Mouse (Mus musculus): Measurements from ENCODE around the gene Rassf3.

Gene Rassf3

GRCm38 (mm10) chr10:121365781-121366272, 110.3 kb downstream of the Rassf3 start:
- DNase-seq (ENCODE audit: low read depth, low spot score): peak; percentile 56

DNA sequence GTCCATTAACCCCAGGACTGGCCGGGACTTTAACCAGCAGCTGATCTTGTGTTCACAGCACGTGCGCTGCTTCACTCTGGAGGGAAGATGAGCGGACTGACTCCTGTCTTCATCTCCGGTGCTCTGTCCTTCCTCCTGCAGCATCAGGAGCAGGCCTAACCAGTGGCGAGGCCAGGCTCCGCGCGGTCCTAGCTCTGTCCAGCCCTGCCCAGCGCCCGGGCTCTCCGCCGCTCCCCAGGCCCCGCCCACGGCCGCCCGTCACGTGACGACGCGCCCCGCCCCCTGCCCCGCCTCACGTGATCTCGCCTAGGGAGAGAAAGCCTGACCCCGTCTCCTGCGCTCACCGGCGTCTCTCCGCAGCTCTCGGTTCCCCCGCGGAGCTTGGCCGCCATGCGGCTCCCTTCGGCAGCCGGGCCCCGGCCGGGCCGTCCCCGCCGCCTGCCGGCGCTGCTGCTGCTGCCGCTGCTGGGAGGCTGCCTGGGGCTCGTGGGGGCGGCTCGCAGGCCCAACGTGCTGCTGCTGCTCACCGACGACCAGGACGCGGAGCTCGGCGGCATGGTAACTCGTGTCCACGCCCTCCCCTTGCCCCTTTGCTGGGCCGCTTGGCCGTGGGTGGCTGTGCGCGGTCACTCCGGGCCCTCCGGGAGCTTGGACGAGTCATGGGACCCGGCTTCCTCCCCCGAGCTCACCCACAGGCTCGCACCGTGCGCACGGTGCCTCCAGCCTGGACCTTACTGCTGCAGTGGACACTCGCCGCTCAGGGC, 111.2 kb downstream of the Rassf3 start, which contains the start of gene Gns:
Gene Gns (plus strand): TSS at position 290 of the 764 bp plus-strand sequence.
- peak; percentile 74 for DNase-seq (ENCODE audit: low read depth, low spot score)

- no peak for DNase-seq (ENCODE audit: low read depth, low spot score)
Observed at GRCm38 (mm10) chr10:121364306-121364705, 111.8 kb downstream of the Rassf3 start.

GRCm38 (mm10) chr10:121363201-121363600, 112.9 kb downstream of the Rassf3 start:
- DNase-seq (ENCODE audit: low read depth, low spot score): no peak

GRCm38 (mm10) chr10:121360358-121360757, 115.8 kb downstream of the Rassf3 start:
- no peak for DNase-seq (ENCODE audit: low read depth, low spot score)

Data from R1 (cell line).